Mouse (Mus musculus) heart, postnatal 0 days (tissue): Measurements from ENCODE around the gene Gps2. TPM values are rescaled to one million over a fixed set of nuclear protein-coding genes. Genes with fewer than 3 reads are reported as not detected.

Source experiments
- ATAC-seq: fragments of 200-750 bp; cut with Nextera tagmentation; 2 replicates; pipeline ENCODE4 v1.8.0; 2017; ENCODE audit warnings: low read depth, moderate number of reproducible peaks, moderate library complexity; ENCODE audit not compliant: insufficient read depth
- DNase-seq: peaks from one replicate; pipeline ENCODE4 v3.0.0-alpha.2; 2016; ENCODE audit warnings: low spot score
- H3K27ac ChIP-seq: fragments of 300-500 bp; sonication (generic); 2 replicates; pipeline ENCODE4 v1.5.1; 2014; ENCODE audit warnings: low read depth, mild to moderate bottlenecking
- H3K27me3 ChIP-seq: fragments of 300-500 bp; sonication (generic); 2 replicates; pipeline ENCODE4 v1.6.1; 2014; ENCODE audit warnings: low read length, mixed read lengths; ENCODE audit not compliant: control insufficient read depth, insufficient read depth
- H3K36me3 ChIP-seq: fragments of 300-500 bp; sonication (generic); replicated peaks from 2 replicates; pipeline ENCODE4 v1.6.1; 2014; ENCODE audit warnings: low read length, mixed read lengths; ENCODE audit not compliant: control insufficient read depth, insufficient read depth
- H3K4me1 ChIP-seq: fragments of 300-500 bp; sonication (generic); 2 replicates; pipeline ENCODE4 v1.6.1; 2014; ENCODE audit warnings: antibody characterized with exemption; ENCODE audit not compliant: control insufficient read depth, insufficient read depth
- H3K4me2 ChIP-seq: fragments of 300-500 bp; sonication (generic); 2 replicates; pipeline ENCODE4 v1.6.1; 2014; ENCODE audit warnings: low read depth, mild to moderate bottlenecking, low read length, moderate library complexity
- H3K4me3 ChIP-seq: fragments of 300-500 bp; sonication (generic); 2 replicates; pipeline ENCODE4 v1.5.1; 2014; ENCODE audit warnings: low read depth, low read length
- H3K9ac ChIP-seq: fragments of 300-500 bp; sonication (generic); replicated peaks from 2 replicates; pipeline ENCODE4 v1.6.1; 2014; ENCODE audit warnings: low read depth, low read length, mixed read lengths
- H3K9me3 ChIP-seq: fragments of 300-500 bp; sonication (generic); replicated peaks from 2 replicates; pipeline ENCODE4 v1.6.1; 2016; ENCODE audit warnings: low read length; ENCODE audit not compliant: control insufficient read depth
- CTCF ChIP-seq: IDR thresholded peaks from 2 replicates; pipeline ENCODE4 v1.5.1; 2016; ENCODE audit warnings: antibody characterized with exemption, control low read depth, low read depth
- EP300 ChIP-seq: IDR thresholded peaks from 2 replicates; pipeline ENCODE4 v1.6.1; 2016; ENCODE audit warnings: antibody characterized with exemption, low read depth
- WGBS: fragments of 180-500 bp; shearing (Covaris S2); extraction: QIAGEN DNeasy Blood & Tissue Kit; methylation state at CpG from one replicate; pipeline ENCODE4 v1.1.7; 2014; 5-methylcytosine and 5-hydroxymethylcytosine counted together
- polyA plus RNA-seq: library from polyadenylated mRNA; unstranded; fragments of >200 nt; fragmentation: Nextera tagmentation; extraction: Ambion mirVana; gene quantifications from 2 replicates; pipeline ENCODE4 v1.2.1, GENCODE M21; 2015
- total RNA-seq: library from RNA; depleted of rRNA; stranded (reverse); fragments of >200 nt; gene quantifications from 2 replicates; pipeline ENCODE4 v1.2.3, GENCODE M21; 2014; ENCODE audit warnings: low replicate concordance

Gene Gps2
- total and polyA plus RNA-seq, 2 experiments from 2014 or later, result 37.1 to 48.6 TPM

DNA sequence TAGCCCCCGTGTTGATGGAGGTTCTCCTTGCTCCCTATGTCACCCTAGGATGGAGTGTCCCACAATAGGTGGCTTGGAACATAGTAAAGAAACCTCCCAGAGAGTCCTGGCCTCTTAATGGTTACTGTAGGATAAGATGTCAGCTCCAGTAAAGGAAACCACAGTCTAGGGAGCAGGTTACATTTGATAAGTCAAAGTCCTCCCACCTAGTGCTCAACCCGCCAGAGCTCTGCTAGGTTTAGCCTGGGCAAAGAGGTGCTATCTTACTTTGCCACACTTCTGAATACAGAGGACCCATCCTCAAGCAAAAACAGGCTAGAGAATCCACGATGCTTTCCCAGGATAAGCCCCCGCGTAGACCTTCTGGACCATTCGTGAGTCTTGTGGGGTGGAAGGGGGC is 34.7 kb upstream of the Gps2 start:
- H3K9me3 ChIP-seq, result no peaks in the 10 kb centered on the region
- 82% methylated on average over 6 of the region's 6 CpGs for WGBS
- 0 out of 2 replicates have a peak overlapping the region, but pooled peaks have one; percentile 58 for H3K4me3 ChIP-seq
- no peaks in the 10 kb centered on the region for H3K27me3 ChIP-seq
- ATAC-seq, result no peak
- DNase-seq, result no peak
- peaks cover 8% of the 10 kb centered on the region; the same call in 1 of the 2 replicates for H3K4me1 ChIP-seq
- TF ChIP-seq CTCF (no peak), EP300 (no peak)
- no peak overlapping the region for H3K27ac ChIP-seq
- H3K9ac ChIP-seq, result no peak overlapping the region
- H3K4me2 ChIP-seq, result peak overlapping the region; percentile 81; the same call in 1 of the 2 replicates
- H3K36me3 ChIP-seq, result no peaks in the 10 kb centered on the region

DNA sequence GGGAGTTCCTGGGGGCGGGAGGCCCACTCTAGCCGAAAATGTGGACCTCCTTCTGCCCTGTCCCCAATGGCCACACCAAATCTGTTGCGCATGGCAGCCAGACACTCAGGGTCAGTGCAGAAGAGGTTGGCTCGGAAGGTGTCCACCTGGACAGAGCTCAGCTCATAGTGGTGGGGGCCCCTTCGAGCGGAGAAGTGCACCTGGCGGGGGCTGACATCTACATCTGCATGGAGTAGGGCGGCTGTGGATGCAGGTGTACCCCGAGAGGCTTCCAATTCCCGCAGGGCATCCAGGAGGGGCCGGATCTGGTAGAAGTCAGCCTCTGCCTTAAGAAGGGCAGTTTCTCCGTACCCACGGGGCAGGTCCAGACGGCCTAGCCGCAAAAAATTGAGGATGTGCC is 34.0 kb upstream of the Gps2 start:
- DNase-seq (no peak), ATAC-seq (no peak)
- Histone ChIP-seq H3K27me3 (no peaks in the 10 kb centered on the region), H3K27ac (no peak overlapping the region), H3K4me1 (peaks cover 8% of the 10 kb centered on the region; the same call in 1 of the 2 replicates), H3K9me3 (no peaks in the 10 kb centered on the region), H3K9ac (peak overlapping the region; percentile 59; the same call in 1 of the 2 replicates), H3K4me2 (peak overlapping the region; percentile 81), H3K4me3 (peak overlapping the region; percentile 58), H3K36me3 (no peaks in the 10 kb centered on the region)
- WGBS, result 58% methylated on average over 15 of the region's 15 CpGs
- TF ChIP-seq EP300, result no peak
- TF ChIP-seq CTCF, result no peak

DNA sequence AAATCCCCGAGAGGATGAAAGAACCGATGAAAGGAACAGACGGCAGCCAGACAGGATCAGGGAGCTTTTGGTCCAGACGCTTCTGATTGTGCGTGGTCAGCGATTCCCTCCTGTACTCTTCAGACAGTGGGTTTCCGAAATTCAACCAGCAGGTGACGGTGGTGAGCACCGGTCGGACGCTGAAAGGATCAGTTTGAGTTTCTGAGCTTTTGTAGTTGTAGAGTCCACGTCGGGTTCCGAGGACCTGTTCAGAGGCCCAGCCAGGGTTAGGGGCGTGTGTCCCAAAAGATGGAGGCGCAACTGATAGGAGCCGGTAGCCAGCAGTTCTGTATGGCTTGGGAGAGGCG is 33.2 kb upstream of the Gps2 start:
- peaks cover 8% of the 10 kb centered on the region; the same call in 1 of the 2 replicates for H3K4me1 ChIP-seq
- TF ChIP-seq EP300, result no peak
- peak; percentile 78 for TF ChIP-seq CTCF
- peak; percentile 49 for ATAC-seq

DNA sequence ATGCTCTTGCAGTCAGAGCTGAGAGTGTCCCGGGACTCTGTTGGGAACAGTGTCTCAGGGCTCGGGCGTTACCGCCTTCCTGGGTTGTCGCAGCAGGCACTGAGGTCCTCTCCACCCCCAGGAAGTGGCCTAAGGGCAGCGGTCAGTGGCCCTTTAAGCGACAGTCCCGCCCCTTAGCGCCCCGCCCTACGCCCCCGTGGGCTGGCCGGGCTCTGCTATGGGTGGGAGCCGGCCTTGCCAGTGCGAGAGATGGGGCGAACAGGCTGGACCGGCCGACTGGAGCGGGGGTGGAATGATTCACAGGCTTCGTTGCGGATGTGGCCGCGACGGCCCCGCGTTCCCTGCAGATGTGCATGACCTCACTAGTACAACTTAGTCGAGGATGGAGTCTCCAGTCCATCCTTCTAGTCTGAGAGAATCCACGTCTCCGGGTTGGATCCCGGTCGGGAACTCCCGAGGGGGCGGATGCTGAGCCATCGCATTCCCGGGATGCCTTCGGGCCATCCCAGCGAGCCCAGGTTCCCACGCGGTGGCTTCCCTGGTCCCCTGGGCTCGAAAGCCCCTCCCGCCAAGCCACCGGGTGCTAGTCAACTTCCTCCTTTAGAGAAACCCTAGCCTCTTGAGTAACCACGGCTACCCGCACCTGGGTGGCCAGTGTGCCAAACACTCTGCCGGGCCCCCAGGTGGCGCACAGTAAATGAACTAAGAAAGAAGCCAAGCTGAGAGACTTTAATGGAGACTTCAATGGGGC is 32.7 kb upstream of the Gps2 start, which contains the start of gene Kctd11:
Kctd11 (minus strand) TSS at position 554 of the 751 bp plus-strand sequence.
- H3K4me1 ChIP-seq, result peaks cover 8% of the 10 kb centered on the region; the same call in 1 of the 2 replicates
- no peaks in the 10 kb centered on the region for H3K27me3 ChIP-seq
- peak within 1 kb of the TSS; percentile 58 for H3K4me3 ChIP-seq
- H3K36me3 ChIP-seq, result no peaks in the 10 kb centered on the region
- H3K27ac ChIP-seq, result peak within 1 kb of the TSS; percentile 90
- WGBS, result under 1% methylated on average over 46 of the region's 46 CpGs
- peak within 1 kb of the TSS; percentile 81 for H3K4me2 ChIP-seq
- peak; percentile 26 for TF ChIP-seq CTCF
- peak; percentile 68 for TF ChIP-seq EP300
- H3K9me3 ChIP-seq, result no peaks in the 10 kb centered on the region
- peak within 1 kb of the TSS; percentile 59 for H3K9ac ChIP-seq
- DNase-seq (peak; percentile 81), ATAC-seq (peak; percentile 84)

More for the DNA sequence above, 33.2 kb upstream of the Gps2 start:
- H3K27ac ChIP-seq, result peak overlapping the region; percentile 90
- peak overlapping the region; percentile 58 for H3K4me3 ChIP-seq
- no peaks in the 10 kb centered on the region for H3K27me3 ChIP-seq
- H3K9me3 ChIP-seq, result no peaks in the 10 kb centered on the region
- H3K4me2 ChIP-seq, result peak overlapping the region; percentile 81
- WGBS, result under 1% methylated on average over 18 of the region's 18 CpGs
- H3K9ac ChIP-seq, result peak overlapping the region; percentile 59
- peak; percentile 79 for DNase-seq
- H3K36me3 ChIP-seq, result no peaks in the 10 kb centered on the region

DNA sequence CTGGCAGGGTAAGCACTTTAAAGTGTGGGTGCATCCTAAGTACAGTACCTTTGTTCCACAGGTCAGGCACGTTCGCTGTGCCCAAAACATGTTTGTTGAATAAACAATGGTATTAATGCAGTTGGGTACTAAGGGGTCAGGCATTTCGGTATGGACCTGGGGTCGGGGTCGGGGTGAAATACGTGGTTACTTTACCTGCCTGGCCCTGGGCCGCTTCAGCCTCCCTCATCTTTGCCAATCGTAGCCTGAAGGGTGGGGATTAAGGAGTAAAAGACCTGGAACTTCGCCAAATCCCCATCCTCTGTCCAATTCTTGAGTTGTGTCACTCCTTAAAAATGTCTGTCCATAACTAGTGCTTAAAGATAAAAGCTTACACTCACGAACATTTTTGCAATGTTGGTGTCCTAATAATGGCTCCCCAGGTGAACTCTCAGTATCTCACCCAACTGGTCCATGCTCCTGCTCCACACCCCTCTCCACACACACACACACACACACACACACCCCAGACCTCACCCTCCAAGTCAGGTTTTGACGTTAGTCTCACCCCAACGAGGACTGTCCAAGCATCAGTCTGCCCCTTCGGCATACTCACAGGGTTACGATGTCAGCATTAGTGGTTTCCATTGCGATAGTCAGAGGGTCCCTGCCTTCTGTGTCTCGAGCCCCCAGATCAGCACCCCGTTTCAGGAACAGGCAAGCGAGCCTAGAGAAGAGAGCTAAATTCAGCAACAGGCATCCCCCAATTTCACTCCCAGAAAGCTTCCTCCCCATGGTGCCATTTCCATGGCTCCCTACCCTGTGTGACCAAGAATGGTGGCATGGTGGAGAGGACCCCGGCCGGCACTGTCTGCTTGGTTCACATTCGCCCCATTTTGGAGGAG is 31.7 kb upstream of the Gps2 start:
- peak overlapping the region; percentile 58 for H3K4me3 ChIP-seq
- peaks cover 8% of the 10 kb centered on the region; the same call in 1 of the 2 replicates for H3K4me1 ChIP-seq

More for the DNA sequence above, 31.7 kb upstream of the Gps2 start:
- ATAC-seq, result no peak
- no peaks in the 10 kb centered on the region for H3K36me3 ChIP-seq
- no peak for DNase-seq
- no peaks in the 10 kb centered on the region for H3K9me3 ChIP-seq
- H3K9ac ChIP-seq, result peak overlapping the region; percentile 59; the same call in 1 of the 2 replicates
- H3K27me3 ChIP-seq, result no peaks in the 10 kb centered on the region
- TF ChIP-seq EP300 (no peak), CTCF (no peak)
- 60% methylated on average over 21 of the region's 21 CpGs for WGBS
- peak overlapping the region; percentile 81 for H3K4me2 ChIP-seq
- peak overlapping the region; percentile 90 for H3K27ac ChIP-seq
